9 mouse cellular contexts compared by ENCODE assay signal in genomic region chr7:87566476-87566875, GRCm38 (mm10). TPM values are rescaled to one million over a fixed set of nuclear protein-coding genes. Genes with fewer than 3 reads are reported as not detected.
DNase-seq lines count a peak whose midpoint lies in the region; ATAC-seq and TF ChIP-seq lines count a peak whose summit lies in the region.
"Had no signal": no experiment of that assay in that cellular context is flagged by ENCODE, and none has a peak within 500 bp of the region (broad histone marks: within the 10 kb centered on the region; RNA-seq: fewer than 3 reads in every experiment).

No protein-coding gene starts in this region.

- peak; percentile 22 to 58 for DNase-seq in cerebellum, postnatal 14 days
- DNase-seq in cerebellum, postnatal 25 days: no peak
- peak; percentile 23 for DNase-seq in limb, embryonic 14.5 days (ENCODE audit: low spot score)
- no peak for DNase-seq in limb, embryonic 10.5 days (ENCODE audit: low spot score)
- DNase-seq in R1 (ENCODE audit: low read depth, low spot score): peak; percentile 61
- peak; percentile 1 for DNase-seq in induced T-regulatory cell, adult 2 months (ENCODE audit: low read depth)
- DNase-seq in ovary, postnatal 36 days (ENCODE audit: low spot score): no peak
- no peak for DNase-seq in adrenal gland, postnatal 4 days (ENCODE audit: low spot score in 2 of 2)

- no peaks in the 10 kb centered on the region for H3K36me3 ChIP-seq in limb, embryonic 14.5 days (ENCODE audit: control insufficient read depth, insufficient read depth, low read length)
- H3K36me3 ChIP-seq in limb, embryonic 10.5 days: no peaks in the 10 kb centered on the region

- no peaks in the 10 kb centered on the region for H3K9me3 ChIP-seq in limb, embryonic 14.5 days (ENCODE audit: control insufficient read depth, low read length)
- no peaks in the 10 kb centered on the region for H3K9me3 ChIP-seq in limb, embryonic 10.5 days (replicated peaks)

- no peak overlapping the region for H3K9ac ChIP-seq in limb, embryonic 14.5 days (ENCODE audit: low read depth, low read length, severe bottlenecking)

- H3K4me3 ChIP-seq in limb, embryonic 14.5 days (replicated peaks; ENCODE audit: low read length): no peak overlapping the region
- no peak overlapping the region for H3K4me3 ChIP-seq in limb, embryonic 10.5 days

- no peak for TF ChIP-seq POLR2A in limb, embryonic 14.5 days (IDR thresholded peaks at IDR 0.05; ENCODE audit: borderline replicate concordance, extremely low read depth, insufficient read depth, insufficient read length)

- no peak overlapping the region for H3K27ac ChIP-seq in limb, embryonic 14.5 days (replicated peaks; ENCODE audit: low read depth, low read length)
- H3K27ac ChIP-seq in limb, embryonic 10.5 days: no peak overlapping the region

- no peak overlapping the region for H3K4me2 ChIP-seq in limb, embryonic 14.5 days (replicated peaks; ENCODE audit: low read depth, low read length, severe bottlenecking)

- ATAC-seq in limb, embryonic 14.5 days (ENCODE audit: low FRiP score, low read depth): no peak

- H3K27me3 ChIP-seq in limb, embryonic 14.5 days (ENCODE audit: control insufficient read depth, insufficient read depth, low read length): no peaks in the 10 kb centered on the region
- no peaks in the 10 kb centered on the region for H3K27me3 ChIP-seq in limb, embryonic 10.5 days (ENCODE audit: low read depth, poor library complexity, severe bottlenecking)

- H3K4me1 ChIP-seq in limb, embryonic 14.5 days (ENCODE audit: control insufficient read depth, insufficient read depth, low read length): no peaks in the 10 kb centered on the region
- no peaks in the 10 kb centered on the region for H3K4me1 ChIP-seq in limb, embryonic 10.5 days

RNA-seq across cellular contexts. Expression of gene Grm5, which starts 17.5 kb away (rescaled TPM):
- polyA plus RNA-seq in limb, embryonic 14.5 days (2012; rRNA removed): 0.01 and 0.04 TPM in 2 replicates
- 0.08 TPM in 1 of 2 replicates, not detected in the other for polyA plus RNA-seq in limb, embryonic 14.5 days (2014; fragmentation: Nextera tagmentation; extraction: Ambion mirVana)
- not detected in 2 replicates for polyA plus RNA-seq in limb, embryonic 10.5 days (2016; fragmentation: Nextera tagmentation; extraction: Ambion mirVana)
- 1 to 10 TPM in 1 of 2 experiments, under 1 TPM in 1; 0.14 to 1.3 TPM for total RNA-seq in adrenal gland, postnatal 4 days (2021)
- total RNA-seq: gastrocnemius, adult 18-20 months had no signal

Comparison
In these comparisons a context has a peak if more than half of its experiments do, and no peak if none do; other contexts are left out.
1. DNase-seq: peak in cerebellum, postnatal 14 days (2 of 2), limb, embryonic 14.5 days (single experiment), R1 (single experiment) and induced T-regulatory cell, adult 2 months (single experiment); none in cerebellum, postnatal 25 days (0 of 2), limb, embryonic 10.5 days (single experiment), ovary, postnatal 36 days (single experiment) and adrenal gland, postnatal 4 days (0 of 2).